Mouse (Mus musculus): ENCODE data around the gene Prl2a1.

- TF ChIP-seq CTCF (IDR thresholded peaks at IDR 0.05; ENCODE audit: borderline replicate concordance, insufficient read depth, low read length) (no peak), POLR2A (IDR thresholded peaks at IDR 0.05; ENCODE audit: low read depth, low read length) (no peak)
Observed at GRCm38 (mm10) chr13:27801354-27801753, at the start of gene Prl2a1.
